Mouse (Mus musculus) CH12.LX (cell line): ENCODE measurements around the gene Ttc30b. TPM values are rescaled to one million over a fixed set of nuclear protein-coding genes. Genes with fewer than 3 reads are reported as not detected.

ENCODE experiments used
- DNase-seq: peaks from one replicate; pipeline ENCODE4 v3.0.0-alpha.2; 2013; ENCODE audit errors: extremely low read depth
- H3K27ac ChIP-seq: 2 replicates; pipeline ENCODE4 v1.5.1; 2012; ENCODE audit warnings: low read depth, mild to moderate bottlenecking, control low read depth, moderate library complexity; ENCODE audit not compliant: insufficient read depth
- H3K27me3 ChIP-seq: replicated peaks from 2 replicates; pipeline ENCODE3; 2012; ENCODE audit warnings: inconsistent platforms
- H3K36me3 ChIP-seq, 2 experiments: replicated peaks in 1 of 2; 2 replicates each; pipeline versions ENCODE3 to v1.6.1; 2012; ENCODE audit warnings: inconsistent platforms in 1 of 2, low read length in 1 of 2, mild to moderate bottlenecking in 1 of 2, mixed read lengths in 1 of 2, moderate library complexity in 1 of 2; ENCODE audit not compliant: control insufficient read depth in 1 of 2, insufficient read depth in 1 of 2
- H3K4me1 ChIP-seq, 2 experiments: 2 replicates each; pipeline ENCODE4 v1.6.1; 2012; ENCODE audit warnings: inconsistent platforms in 1 of 2, moderate library complexity in 1 of 2; ENCODE audit not compliant: insufficient read depth in 2 of 2, control insufficient read depth in 1 of 2
- H3K4me2 ChIP-seq: 2 replicates; pipeline ENCODE4 v1.6.1; 2012; ENCODE audit warnings: low read depth, mild to moderate bottlenecking, control low read depth; ENCODE audit not compliant: poor library complexity, insufficient read depth, severe bottlenecking
- H3K4me3 ChIP-seq, 3 experiments: fragments of 150-350 bp in 1 of 3; sonication (generic) in 1 of 3; replicated peaks in 1 of 3; 2 replicates each; pipeline versions ENCODE3 to v1.5.1; 2011 to 2012; ENCODE audit warnings: low read depth in 2 of 3, low read length in 2 of 3, mild to moderate bottlenecking in 2 of 3, moderate library complexity in 2 of 3, control low read depth in 1 of 3, improper control_type of control experiment in 1 of 3, inconsistent platforms in 1 of 3, mixed read lengths in 1 of 3; ENCODE audit not compliant: poor library complexity in 1 of 3
- H3K79me2 ChIP-seq: replicated peaks from 2 replicates; pipeline ENCODE4 v1.6.1; 2012; ENCODE audit warnings: mild to moderate bottlenecking, moderate library complexity; ENCODE audit not compliant: control insufficient read depth, poor library complexity, insufficient read depth, severe bottlenecking; ENCODE audit errors: extremely low read depth
- H3K9ac ChIP-seq: 2 replicates; pipeline ENCODE4 v1.6.1; 2012; ENCODE audit warnings: low read depth, mild to moderate bottlenecking, control low read depth, moderate library complexity; ENCODE audit not compliant: insufficient read depth
- H3K9me3 ChIP-seq: replicated peaks from 2 replicates; pipeline ENCODE3; 2012; ENCODE audit warnings: low read length, inconsistent platforms, mixed read lengths
- CHD1 ChIP-seq: IDR thresholded peaks from 2 replicates; pipeline ENCODE4 v1.6.1; 2012; ENCODE audit warnings: low read depth, low read length, improper control_type of control experiment, inconsistent platforms
- CHD2 ChIP-seq: IDR thresholded peaks from 2 replicates; pipeline ENCODE4 v1.6.1; 2011; ENCODE audit warnings: low read length, improper control_type of control experiment
- CTCF ChIP-seq, 2 experiments: IDR thresholded peaks in 1 of 2; conservative IDR thresholded peaks in 1 of 2; 2 replicates each; pipeline ENCODE4 v1.5.1; 2011 to 2012; ENCODE audit warnings: low read depth in 2 of 2, low read length in 2 of 2, improper control_type of control experiment in 1 of 2, inconsistent platforms in 1 of 2, mild to moderate bottlenecking in 1 of 2, moderate library complexity in 1 of 2
- E2F4 ChIP-seq: IDR thresholded peaks from 2 replicates; pipeline ENCODE4 v1.6.1; 2011; ENCODE audit warnings: low read depth, low read length, improper control_type of control experiment; ENCODE audit not compliant: insufficient replicate concordance
- ETS1 ChIP-seq: conservative IDR thresholded peaks from 2 replicates; pipeline ENCODE4 v1.6.1; 2012; ENCODE audit warnings: low read depth, mild to moderate bottlenecking, inconsistent platforms, low read length, improper control_type of control experiment, moderate library complexity
- HCFC1 ChIP-seq: IDR thresholded peaks from 2 replicates; pipeline ENCODE4 v1.6.1; 2012; ENCODE audit warnings: low read depth, mild to moderate bottlenecking, inconsistent platforms, low read length, improper control_type of control experiment
- JUN ChIP-seq: IDR thresholded peaks from 2 replicates; pipeline ENCODE4 v1.6.1; 2011; ENCODE audit warnings: low read depth, mild to moderate bottlenecking, low read length, improper control_type of control experiment, moderate library complexity; ENCODE audit not compliant: insufficient read depth
- JUND ChIP-seq: conservative IDR thresholded peaks from 2 replicates; pipeline ENCODE4 v1.6.1; 2011; ENCODE audit warnings: low read depth, low read length, improper control_type of control experiment
- KAT2A ChIP-seq: IDR thresholded peaks from 2 replicates; pipeline ENCODE4 v1.6.1; 2012; ENCODE audit warnings: low read length, improper control_type of control experiment, inconsistent platforms; ENCODE audit not compliant: insufficient replicate concordance
- MAFK ChIP-seq: IDR thresholded peaks from 2 replicates; pipeline ENCODE4 v1.6.1; 2011; ENCODE audit warnings: low read length, improper control_type of control experiment; ENCODE audit not compliant: insufficient replicate concordance
- MAX ChIP-seq: IDR thresholded peaks from 2 replicates; pipeline ENCODE4 v1.6.1; 2011; ENCODE audit warnings: low read length, improper control_type of control experiment
- MAZ ChIP-seq: IDR thresholded peaks from 2 replicates; pipeline ENCODE4 v1.6.1; 2012; ENCODE audit warnings: low read depth, mild to moderate bottlenecking, inconsistent platforms, low read length, improper control_type of control experiment, moderate library complexity
- MEF2A ChIP-seq: IDR thresholded peaks from 2 replicates; pipeline ENCODE4 v1.6.1; 2014; ENCODE audit warnings: low read depth, mild to moderate bottlenecking, inconsistent platforms, low read length, improper control_type of control experiment, borderline replicate concordance
- MXI1 ChIP-seq: IDR thresholded peaks from 2 replicates; pipeline ENCODE4 v1.6.1; 2011; ENCODE audit warnings: mild to moderate bottlenecking, low read depth, low read length, improper control_type of control experiment
- NELFE ChIP-seq: IDR thresholded peaks from 2 replicates; pipeline ENCODE4 v1.6.1; 2011; ENCODE audit warnings: low read depth, low read length, improper control_type of control experiment
- NRF1 ChIP-seq: IDR thresholded peaks from 2 replicates; pipeline ENCODE4 v1.6.1; 2014; ENCODE audit warnings: low read depth, mild to moderate bottlenecking, inconsistent platforms, low read length, improper control_type of control experiment, moderate library complexity
- PAX5 ChIP-seq: IDR thresholded peaks from 2 replicates; pipeline ENCODE4 v1.6.1; 2012; ENCODE audit warnings: low read length, inconsistent platforms, mixed read lengths
- RAD21 ChIP-seq: IDR thresholded peaks from 2 replicates; pipeline ENCODE4 v1.6.1; 2011; ENCODE audit warnings: low read depth, mild to moderate bottlenecking, low read length, improper control_type of control experiment, moderate library complexity
- RCOR1 ChIP-seq: conservative IDR thresholded peaks from 2 replicates; pipeline ENCODE4 v1.6.1; 2012; ENCODE audit warnings: low read depth, mild to moderate bottlenecking, inconsistent platforms, low read length, improper control_type of control experiment
- SMC3 ChIP-seq: IDR thresholded peaks from 2 replicates; pipeline ENCODE4 v1.6.1; 2011; ENCODE audit warnings: low read depth, low read length, improper control_type of control experiment
- TBP ChIP-seq: conservative IDR thresholded peaks from 2 replicates; pipeline ENCODE4 v1.6.1; 2011; ENCODE audit warnings: low read depth, low read length, improper control_type of control experiment
- ZKSCAN1 ChIP-seq: IDR thresholded peaks from 2 replicates; pipeline ENCODE4 v1.6.1; 2012; ENCODE audit warnings: low read depth, inconsistent platforms, low read length, improper control_type of control experiment, borderline replicate concordance
- ZMIZ1 ChIP-seq: IDR thresholded peaks from 2 replicates; pipeline ENCODE4 v1.6.1; 2012; ENCODE audit warnings: low read depth, mild to moderate bottlenecking, inconsistent platforms, low read length, improper control_type of control experiment
- dilution Hi-C: fragments of 300-500 bp; cut with MboI; formaldehyde crosslinking; loops from 2 replicates; pipeline ENCODE4 v1.14.3; 2020; ENCODE audit warnings: low sequenced_read_pairs; ENCODE audit not compliant: extremely low pct_unique_long_range_greater_than_20kb, extremely low pct_ligation_motif_present
- in situ Hi-C: fragments of 300-500 bp; cut with MboI; formaldehyde crosslinking; loops from 3 replicates; pipeline ENCODE4 v1.14.3; 2019; ENCODE audit warnings: low sequenced_read_pairs, low pct_ligation_motif_present, low pct_unique_long_range_greater_than_20kb, mixed read lengths
- polyA plus RNA-seq: library from polyadenylated mRNA; unstranded; fragments of >175 nt; gene quantifications from 2 replicates; pipeline ENCODE4 v1.2.1, GENCODE M21; 2012; ENCODE audit warnings: low read depth; ENCODE audit not compliant: insufficient read length
- total RNA-seq, 2 experiments: library from RNA; depleted of rRNA; stranded (reverse); fragments of 300-350 nt in 1 of 2; fragments of >200 nt in 1 of 2; gene quantifications; 2 replicates each; pipeline ENCODE4 v1.2.3; 2012 to 2014

Gene Ttc30b
- total and polyA plus RNA-seq, 3 experiments, result 0.59 to 2.6 (median 1.5) TPM

DNA sequence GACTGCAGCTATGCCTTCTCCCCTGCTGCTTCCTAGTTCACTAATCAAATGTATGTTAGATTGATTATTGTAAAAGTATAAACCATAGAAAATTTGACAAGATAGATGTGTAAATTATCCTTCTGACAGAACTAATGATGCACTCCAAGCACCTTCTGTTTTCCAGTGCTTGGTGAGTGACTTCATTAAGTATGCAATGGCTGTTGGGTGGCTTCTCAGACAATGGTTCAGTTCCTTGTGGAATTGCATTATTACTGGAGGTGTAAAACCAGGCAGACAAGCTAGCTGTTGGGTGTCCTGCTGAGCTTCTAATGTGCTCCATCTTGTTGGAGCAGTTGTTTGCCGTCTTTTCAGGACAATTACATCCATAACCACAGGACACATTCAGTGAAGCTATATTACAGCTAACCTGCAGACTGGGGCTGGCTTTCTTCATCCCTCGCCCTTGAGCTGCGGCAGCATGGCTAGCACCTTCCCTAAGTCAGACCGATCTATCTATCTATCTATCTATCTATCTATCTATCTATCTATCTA is 14.5 kb downstream of the Ttc30b start:
- H3K27ac ChIP-seq, result no peak overlapping the region
- no peaks in the 10 kb centered on the region for H3K27me3 ChIP-seq
- in situ Hi-C loops (no loop called here), dilution Hi-C loops (no loop called here)
- TF ChIP-seq MAZ (no peak), ZKSCAN1 (no peak), JUND (no peak), ZMIZ1 (no peak), E2F4 (no peak), MAX (no peak), CTCF (conservative IDR thresholded peaks at IDR 0.05 in 1 of 2, IDR thresholded peaks at IDR 0.05 in 1 of 2; ENCODE audit: low read depth in 2 of 2, low read length in 2 of 2) (no peak), SMC3 (no peak), MXI1 (no peak), RCOR1 (no peak), CHD2 (no peak), NELFE (no peak), CHD1 (no peak), MAFK (no peak), TBP (no peak), ETS1 (no peak), KAT2A (no peak), MEF2A (no peak), JUN (no peak), HCFC1 (no peak)
- no peaks in the 10 kb centered on the region for H3K79me2 ChIP-seq
- H3K4me1 ChIP-seq, result peaks cover 8 to 29% of the 10 kb centered on the region in 2 experiments
- no peak for DNase-seq
- peak overlapping the region; percentile 29 for H3K4me2 ChIP-seq
- H3K36me3 ChIP-seq, result peaks cover 18 to 51% of the 10 kb centered on the region in 2 experiments
- no peaks in the 10 kb centered on the region for H3K9me3 ChIP-seq
- H3K4me3 ChIP-seq, result no peak overlapping the region
- H3K9ac ChIP-seq, result no peak overlapping the region

DNA sequence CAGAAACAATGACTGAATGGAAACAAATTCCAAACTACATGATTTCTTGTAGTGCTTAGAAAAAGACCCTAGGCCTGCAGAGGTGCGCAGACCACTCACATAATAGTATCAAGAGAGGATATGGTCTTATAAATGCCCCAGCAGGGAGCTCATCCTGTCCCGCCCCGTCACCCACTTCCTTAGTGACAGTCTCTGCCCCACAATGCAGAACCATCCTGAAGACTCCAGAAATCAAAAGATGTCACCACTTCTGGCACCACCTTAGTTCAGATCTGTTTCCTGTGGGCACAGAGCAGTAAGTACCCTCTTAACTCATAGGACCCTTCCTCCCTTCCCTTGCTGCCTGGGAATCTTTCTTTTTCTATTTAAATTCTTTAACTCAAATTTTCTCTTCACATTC is 23.3 kb downstream of the Ttc30b start:
- Histone ChIP-seq H3K27me3 (no peaks in the 10 kb centered on the region), H3K27ac (no peak overlapping the region)
- in situ Hi-C loops, result no loop called here

More for the DNA sequence above, 23.3 kb downstream of the Ttc30b start:
- Histone ChIP-seq H3K9me3 (no peaks in the 10 kb centered on the region), H3K9ac (no peak overlapping the region), H3K4me2 (no peak overlapping the region), H3K4me1 (no peaks in the 10 kb centered on the region), H3K79me2 (no peaks in the 10 kb centered on the region), H3K4me3 (no peak overlapping the region), H3K36me3 (peaks cover 12 to 66% of the 10 kb centered on the region in 2 experiments)
- DNase-seq, result no peak
- no peak for TF ChIP-seq NRF1
- TF ChIP-seq SMC3, result no peak
- TF ChIP-seq KAT2A, result no peak
- no peak for TF ChIP-seq E2F4
- no peak for TF ChIP-seq JUN
- no peak for TF ChIP-seq MEF2A
- TF ChIP-seq RAD21, result no peak
- TF ChIP-seq PAX5, result no peak
- dilution Hi-C loops, result no loop called here
